Mouse (Mus musculus): ENCODE measurements around the gene Prep.
"Not testable (repeated sequence)": the region's sequence is repeated elsewhere in the genome, so short reads cannot be mapped to it uniquely, and the experiment has no call there.

Prep gene

DNA sequence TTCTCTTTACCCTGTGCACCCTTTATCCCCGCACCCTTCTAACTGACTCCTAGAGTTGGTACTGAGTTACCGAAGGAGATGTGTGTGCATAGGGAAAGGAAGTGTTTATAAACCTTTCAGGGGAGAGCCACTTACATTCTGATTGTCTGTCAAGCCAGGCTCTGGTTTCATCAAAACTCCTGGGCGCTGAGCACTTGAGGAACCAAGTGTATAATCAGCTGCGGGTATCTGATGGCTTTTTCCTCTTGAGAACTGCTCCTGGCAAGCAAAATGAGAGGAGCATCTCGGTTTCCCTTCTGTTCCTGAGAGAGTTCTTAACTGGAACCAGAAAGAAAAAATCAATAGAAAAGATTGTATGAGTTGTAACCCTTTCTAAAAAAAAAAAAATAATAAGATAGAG, 10.3 kb downstream of the Prep start:
- no peak for DNase-seq

DNA sequence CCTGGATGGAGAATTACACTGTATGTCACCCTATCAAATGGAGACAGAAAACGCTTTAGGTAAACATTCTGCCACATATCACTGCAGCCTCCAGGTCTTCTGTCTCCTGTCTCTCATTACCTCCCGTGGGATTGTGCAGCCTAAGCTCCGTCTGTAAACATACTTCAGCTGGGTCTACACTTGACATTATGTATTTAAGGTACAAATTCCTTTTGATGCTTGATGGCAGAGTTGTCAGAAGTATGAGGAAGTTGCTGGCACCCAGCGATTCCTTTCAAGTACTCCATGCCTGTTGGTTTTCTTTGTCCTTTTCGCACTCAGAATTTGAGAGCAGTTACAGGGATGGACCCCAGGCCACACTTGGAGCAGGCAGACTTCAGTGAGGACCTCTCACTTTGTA, 12.8 kb downstream of the Prep start:
- DNase-seq, result no peak

DNA sequence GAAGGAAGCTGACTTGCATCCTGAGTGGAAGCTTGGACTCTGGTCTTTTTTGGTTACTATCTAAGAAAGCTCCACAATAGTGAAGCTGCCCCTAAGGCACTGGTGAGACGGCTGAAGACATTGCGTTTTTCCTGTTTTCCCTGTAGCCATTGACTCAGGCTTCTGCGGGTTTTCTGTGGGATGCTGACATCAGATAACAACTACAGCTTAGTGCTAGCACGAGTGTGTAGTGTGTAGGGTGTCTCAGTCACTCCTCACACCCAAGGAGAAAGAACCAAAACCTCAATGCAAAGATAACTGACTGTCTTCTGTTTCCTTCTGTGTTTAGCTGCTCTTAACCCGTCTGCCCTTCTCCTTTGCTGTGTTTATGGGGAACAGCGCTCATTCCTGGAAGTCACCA, 13.5 kb downstream of the Prep start:
- DNase-seq, result no peak

DNA sequence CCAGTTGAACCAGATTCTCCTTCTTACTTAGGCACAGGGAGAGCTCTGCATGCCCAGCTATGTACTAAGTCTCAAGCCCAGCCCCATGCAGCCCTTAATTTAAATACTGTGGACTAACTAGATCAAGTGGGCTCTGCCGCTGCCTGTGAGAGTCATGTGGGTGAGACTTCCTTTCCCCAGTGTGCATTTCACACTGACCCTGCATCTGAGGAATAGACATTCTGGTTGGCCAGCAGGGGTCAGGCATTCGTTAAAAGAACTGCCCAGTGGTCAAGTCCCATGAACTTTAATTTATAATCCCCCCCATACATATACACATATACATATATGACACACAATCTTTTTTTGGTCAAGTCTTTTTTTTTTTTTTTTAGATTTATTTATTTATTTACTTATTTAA, 15.7 kb downstream of the Prep start:
- no peak for DNase-seq

DNA sequence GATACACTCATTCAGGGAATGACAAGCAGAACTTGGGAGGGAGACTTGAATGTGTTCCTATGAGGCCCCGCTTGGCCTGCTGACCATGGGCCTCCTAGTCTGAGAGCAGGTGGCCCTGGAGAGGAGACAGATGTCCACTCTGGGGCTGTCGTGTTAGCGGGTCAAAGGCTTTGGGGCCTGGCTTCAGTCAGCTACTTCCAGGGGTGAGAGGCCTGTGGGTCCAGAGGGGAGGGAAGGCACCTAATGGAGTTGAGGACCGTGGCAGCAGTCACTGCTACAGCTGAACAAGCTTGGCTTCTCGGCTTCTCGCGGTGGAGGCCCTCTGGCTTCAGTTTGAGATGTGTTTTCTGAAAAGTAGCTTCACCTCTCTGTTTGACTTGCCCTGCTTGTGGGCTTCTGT, 17.0 kb downstream of the Prep start:
- not testable (repeated sequence) for DNase-seq

DNA sequence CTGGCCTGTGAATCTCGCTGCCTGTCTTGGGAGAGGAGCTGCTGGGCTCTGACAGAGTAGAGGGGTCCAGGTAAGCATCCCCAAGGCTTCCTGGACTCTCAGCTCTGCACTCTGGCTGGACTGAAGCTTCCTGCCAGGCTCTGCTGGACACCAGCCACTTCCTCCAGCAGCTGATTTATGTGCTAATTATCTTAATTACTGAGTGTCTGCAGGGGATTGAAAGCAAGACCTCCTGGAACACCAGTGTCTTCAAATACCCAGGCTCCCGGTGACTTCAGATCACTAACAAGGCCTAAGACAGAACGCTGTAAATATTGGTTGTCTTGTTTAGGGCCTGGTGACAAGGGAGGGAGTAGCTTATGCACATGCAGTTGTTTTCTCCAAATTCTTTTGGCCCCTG, 17.5 kb downstream of the Prep start:
- no peak for DNase-seq

DNA sequence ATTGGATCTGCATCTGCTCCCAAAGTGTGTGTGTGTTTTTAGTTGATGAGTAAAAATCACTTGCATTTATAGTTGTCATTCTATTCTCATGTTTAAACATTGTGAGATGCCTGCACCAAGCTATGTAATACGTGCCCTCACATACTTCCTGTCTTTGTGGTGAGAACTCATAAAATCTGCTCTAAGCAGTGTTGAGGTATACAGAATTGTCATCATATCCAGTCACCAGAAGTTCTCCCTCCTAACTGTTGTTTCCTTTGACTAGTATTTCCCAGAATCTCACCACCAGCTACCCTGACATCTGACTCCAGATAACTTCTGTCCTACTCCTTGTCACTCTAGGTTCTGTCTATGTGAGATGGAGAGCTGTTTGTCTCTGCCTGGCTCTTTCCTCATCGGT, 18.3 kb downstream of the Prep start:
- no peak for DNase-seq

DNA sequence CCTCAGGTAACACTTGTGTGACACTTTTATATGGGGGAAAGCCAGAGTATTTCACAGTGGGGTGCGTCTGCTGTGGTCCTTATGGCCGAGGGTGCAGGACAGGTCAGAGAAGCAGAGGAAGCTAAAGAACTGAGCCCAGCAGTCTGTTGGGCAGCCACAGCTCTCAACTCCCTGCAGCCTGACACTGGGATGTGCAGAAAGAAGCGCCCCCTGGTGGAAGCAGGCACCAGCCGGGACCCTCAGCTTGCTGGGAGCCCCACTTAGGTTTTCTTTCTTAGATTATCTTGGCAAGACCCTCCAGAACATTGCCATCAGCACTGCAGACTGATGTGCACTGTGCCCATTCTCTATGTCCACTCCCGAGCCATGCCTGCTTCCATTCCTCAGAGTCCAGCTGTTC, 19.6 kb downstream of the Prep start:
- DNase-seq, result no peak

DNA sequence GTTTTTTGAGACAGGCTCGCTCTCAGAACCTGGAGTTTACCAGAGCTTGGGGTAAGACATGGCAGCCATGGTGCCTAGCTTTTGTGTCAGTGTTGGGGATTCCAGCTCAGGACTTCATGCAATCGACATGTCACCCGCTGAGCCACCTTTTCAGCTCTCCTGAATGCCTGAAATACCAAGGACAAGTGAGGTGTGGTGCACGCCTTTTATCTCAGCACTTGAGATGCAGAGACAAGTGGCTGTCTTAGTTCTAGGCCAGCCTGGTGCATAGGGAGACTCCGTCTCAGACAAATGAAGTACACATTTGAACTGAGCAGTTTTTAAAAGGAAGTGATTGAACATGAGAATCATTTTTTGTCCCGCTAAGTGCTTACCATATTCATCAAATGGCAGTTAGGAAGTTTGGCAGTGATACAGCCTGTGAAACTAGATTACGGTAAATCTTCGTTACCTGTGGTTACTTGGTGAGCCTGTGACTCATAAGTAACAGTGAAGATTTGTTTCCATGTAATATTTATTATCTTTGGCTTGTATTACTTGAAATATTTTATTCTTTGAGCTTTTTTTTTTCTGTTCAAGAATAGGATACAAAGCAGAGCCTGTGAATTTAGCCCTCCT, 24.6 kb downstream of the Prep start:
- DNase-seq, result no peak

DNA sequence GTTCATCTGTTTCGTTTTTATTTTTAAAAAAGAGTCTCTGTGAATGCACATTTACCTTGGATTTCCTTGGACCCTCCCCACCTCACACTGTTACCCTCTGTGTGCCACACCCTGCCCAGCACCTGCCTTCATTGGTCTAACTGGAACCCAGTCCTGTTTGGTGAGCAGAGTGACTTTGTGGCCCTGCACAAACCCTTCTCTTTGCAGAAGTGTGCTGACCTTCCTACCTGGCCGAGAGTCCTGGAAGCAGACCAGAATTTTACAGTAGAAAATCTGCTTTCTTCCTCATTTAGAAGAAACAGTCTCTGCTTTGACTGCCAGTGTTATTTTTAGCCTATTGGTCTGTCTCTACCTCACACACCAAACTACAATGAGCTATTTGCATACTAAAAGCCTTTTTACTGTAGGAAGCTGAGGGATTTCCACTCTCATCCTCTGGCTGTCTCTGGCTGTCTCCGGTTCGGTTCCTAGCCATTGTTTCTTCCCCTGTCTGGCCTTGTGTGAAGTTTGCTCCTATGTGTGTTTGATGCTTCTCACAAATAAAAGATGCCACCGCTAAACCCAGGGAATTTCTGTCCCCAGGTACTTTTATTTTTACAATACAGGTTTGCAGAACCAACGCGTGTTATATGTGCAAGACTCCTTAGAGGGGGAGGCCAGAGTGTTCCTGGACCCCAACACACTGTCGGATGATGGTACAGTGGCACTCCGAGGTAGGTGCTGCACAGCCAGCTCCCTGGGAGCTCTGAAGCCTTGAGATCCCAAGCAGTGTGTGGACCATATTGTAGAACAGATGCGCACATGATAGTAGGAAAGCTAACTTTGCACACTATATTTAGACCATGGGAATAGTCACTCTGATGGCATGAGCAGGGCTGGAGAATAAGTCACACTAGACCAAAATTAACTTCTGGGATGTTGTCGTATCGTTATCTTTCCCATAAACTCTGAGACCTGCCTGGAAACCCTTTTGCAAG, 25.4 kb downstream of the Prep start:
- DNase-seq, result no peak

DNA sequence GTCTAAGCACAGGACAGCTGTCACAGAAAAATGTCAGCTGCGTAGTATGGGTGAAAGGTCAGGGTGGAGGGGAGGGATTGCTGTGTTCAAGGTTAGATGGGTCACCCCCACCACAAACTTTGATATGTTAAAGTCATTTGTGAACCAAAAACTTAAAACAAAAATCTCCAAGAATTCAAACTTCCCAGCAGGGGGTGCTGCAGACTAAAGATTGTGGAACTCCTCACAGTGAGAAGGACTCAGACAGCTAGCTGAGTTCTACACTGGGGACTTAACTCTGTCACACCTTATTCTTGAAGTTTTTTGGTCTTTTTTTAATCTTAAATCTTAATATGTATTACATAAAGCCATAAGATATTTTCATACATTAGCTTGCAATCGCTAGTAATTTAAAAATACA, 31.7 kb downstream of the Prep start:
- DNase-seq, result no peak

DNA sequence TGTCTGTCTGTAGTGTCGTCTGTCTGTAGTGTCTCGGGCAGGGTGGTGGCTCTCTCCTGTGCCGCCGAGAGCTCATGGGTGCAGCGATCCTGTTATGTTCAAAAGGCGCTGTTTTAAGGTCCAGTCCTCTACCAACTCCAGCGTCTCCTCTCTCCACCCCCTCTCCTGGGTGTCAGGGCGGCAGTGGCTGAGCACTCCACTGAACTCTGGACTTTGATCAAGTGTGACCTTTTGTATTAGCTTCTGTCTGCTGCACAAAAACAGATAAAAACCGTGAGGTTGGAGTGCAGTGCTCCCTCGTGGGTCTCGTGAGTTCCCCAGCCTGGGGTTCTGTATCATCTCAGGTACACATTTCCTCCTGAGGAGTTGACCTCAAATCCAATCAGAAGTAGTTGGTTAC, 33.5 kb downstream of the Prep start:
- DNase-seq, result no peak

DNA sequence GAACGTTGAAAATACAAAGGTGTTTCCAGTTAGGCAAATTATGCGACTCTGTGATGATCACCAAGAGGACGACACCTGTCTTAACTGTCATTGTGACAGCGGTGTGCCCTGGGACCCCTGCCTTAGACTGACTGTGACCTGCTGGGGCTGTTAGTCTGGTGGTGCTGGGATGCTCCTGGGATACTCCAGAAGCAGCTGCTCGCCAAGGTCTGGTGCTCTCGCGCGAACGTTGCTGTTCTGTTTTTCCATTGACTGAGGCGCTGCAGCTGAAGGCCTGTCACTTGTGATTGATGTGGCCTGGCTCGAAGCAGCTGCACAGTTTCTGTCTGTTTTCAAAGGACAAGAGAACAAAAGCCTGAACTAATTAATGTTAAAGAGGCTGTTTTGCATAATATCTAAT, 36.2 kb downstream of the Prep start:
- DNase-seq, result no peak

DNA sequence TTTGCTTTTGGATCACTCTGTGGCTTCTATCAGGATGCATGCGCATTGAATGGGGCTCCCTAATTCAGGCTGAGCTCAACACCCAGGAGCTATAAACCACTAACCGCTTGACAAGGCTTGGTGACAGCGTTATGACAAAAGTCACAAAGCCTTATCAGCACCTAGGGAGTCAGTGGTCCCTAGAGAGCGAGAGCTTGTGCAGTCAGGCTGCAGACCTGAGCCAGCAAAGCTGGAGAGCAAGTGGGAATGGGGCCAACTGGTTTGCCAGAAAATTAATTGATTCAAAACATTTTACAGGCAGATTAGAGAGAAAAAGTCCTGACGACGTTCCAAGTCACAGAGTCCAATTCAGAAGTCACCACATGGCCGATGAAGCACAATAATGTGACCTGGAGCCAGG, 37.1 kb downstream of the Prep start:
- peak; percentile 24 for DNase-seq

DNA sequence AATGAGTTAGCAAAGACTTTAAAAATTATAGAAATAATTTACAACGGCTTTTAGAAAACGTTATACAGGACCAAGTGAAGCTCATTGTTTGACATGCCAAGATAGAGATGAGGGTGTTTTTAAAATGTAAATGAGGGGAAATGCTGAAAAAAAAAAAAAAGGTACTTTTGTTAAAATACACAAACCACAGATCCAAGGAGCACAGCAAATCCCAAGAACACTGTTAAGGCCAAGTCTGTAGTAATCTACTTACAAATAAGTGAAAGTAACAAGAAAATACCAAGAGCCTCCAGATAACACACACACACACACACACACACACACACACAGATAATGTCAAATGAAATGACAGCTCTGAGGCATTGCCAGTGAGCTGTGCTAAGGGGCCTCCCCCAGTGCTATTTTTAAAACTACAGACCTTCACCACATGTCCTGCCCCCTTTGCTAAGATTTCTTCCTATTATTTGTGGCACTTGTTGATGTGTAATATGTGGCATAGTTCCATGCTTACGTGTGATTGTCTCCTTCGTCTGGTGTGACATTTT, 37.6 kb downstream of the Prep start:
- no peak for DNase-seq

DNA sequence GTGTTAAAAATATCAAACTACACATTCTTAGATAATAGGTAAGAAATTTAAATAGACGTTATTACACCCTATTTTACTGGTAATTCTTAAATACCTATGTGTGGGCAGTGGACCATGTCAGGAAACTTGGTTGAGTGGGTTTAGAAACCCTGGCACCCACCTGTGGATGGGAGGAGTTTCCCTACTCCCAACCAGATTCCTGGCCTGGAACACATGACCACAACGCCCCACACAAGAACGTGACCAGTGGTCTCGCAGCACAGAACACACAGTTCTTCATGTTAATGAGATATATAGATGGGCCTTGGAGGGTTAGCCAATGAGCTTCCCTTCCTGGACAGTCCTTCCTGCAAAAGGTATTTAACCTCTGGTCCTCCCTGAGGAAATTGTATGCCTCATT, 39.5 kb downstream of the Prep start:
- DNase-seq, result no peak

DNA sequence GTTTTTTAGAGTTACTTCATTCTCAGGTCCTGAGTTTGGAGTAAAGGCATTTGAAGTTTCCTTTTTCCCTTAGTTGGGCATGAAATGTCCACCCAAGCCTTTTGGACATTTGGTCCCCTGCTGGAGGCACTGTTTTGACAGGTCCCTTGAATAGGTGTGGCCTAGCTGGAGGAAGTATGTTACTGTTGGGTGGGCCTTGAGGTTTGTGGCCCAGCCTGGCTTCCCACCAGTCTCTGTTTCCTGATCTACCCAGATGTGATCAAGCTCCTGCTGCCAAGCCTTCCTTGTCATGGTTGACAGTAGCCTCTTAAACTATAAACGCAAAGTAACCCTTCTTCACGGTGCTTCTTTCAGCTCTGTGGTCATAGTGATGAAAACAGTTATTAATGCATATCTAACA, 40.3 kb downstream of the Prep start:
- no peak for DNase-seq

DNA sequence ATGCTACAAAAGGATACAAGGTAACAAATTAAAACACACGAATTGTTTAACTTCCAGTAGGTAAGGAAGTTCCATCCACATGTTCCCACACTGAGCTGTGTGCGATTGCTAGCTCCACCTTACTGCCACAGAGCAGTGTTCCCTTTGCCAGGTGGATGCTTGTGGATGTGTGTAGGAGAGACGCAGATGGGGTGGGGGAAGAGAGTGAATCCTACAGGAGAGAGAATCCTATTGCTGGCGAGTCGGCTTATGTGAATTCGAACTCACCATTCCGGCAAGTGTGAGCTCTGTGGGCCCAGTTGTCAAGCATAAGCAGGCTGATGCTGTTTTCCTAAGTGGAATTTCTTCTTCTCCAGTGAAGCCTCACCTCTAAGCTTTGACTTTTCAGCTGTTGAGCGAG, 42.0 kb downstream of the Prep start:
- DNase-seq, result peak; percentile 69

DNA sequence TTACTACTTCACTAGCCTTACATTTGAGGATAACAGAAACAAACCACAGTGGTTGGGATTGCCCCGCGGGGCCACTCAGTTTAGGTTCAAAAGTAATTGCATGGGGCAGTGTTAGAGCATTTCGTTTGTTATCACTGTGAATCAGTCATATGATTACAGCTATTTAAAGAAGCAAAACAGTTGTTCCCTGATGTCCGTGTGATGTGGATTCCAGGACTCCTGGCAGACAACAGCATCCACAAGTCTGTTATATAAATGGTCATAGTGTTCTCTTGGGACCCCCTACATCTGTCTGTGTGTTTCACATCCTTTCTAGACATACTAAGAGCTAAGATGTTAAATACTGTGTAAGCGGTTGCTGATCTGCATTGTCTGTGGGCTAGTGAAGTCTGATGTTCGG, 43.0 kb downstream of the Prep start:
- no peak for DNase-seq

DNA sequence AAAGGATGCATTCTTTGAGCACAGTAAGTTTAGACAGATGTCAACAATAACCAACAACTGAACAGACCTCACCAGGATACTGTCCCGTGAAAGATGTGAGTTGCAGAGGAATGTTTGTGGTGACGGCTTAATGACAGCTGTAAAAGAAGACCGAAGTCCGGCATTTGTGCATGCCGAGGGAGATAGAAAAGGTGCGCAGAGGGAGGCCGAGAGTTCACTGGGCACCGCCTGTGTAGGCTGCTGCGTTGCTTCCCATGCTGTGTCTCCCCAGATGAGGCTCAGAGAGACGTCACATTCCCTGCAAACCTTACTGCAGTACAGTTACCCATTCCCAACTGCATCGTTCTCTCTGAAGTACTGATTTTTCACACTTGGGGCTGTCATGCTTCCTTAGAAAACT, 45.9 kb downstream of the Prep start:
- no peak for DNase-seq

DNA sequence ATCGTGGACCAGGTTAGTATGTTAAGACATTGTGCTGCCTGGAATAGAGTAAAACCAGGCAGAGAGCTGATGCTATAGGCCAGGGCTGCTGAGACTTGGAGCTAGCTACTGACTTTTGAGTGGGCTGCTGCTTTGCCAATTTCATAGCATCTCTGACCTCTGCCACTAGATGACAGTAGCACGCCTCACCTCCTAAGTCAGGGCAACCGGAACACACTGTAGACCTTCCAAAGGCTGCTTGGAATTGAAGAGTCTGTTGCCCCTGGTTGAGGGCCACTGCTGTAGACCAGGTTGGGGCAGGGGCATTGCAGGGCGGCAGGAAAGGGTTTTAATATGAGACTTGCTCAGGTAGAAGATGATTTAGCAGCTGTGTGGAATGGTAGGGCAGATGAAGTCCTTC, 47.5 kb downstream of the Prep start:
- DNase-seq, result no peak

DNA sequence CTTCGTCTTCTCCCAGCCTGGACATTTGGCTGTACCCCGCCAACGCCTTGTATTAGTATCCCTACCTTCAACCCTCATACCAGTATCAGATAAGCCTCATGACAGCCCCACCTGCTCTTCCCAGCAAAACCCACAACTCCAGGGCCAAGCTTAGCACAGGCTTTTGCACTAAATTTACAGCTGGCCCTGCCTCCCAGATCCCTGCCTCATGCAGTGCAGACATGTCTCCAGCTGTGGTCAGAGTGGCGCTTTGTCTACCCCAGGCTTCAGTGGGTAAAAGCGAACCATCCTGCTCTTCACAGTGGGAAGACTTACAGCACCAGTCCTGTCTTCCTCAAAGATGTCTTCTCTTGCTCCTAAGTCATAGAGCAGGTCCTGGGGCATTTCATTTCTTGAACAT, 49.8 kb downstream of the Prep start:
- no peak for DNase-seq

DNA sequence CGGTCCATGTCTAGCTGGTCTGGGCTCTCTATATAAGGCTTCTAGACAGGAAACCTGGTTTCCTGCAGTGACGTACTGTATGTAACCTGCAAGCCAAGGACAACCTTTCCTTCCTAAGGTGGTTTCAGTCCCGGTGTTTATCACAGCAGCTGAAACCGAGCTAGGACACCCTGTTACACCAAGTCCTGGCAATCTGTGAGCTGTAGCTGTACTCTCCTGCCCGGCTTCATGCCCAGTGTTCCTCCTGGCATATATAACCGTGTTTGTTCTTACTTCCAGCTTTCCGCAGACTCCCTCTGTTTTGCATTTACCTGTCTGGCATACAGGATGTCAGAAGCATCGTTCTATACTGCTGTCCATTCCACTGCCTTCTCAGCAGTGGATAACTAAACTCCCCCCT, 51.4 kb downstream of the Prep start:
- no peak for DNase-seq

DNA sequence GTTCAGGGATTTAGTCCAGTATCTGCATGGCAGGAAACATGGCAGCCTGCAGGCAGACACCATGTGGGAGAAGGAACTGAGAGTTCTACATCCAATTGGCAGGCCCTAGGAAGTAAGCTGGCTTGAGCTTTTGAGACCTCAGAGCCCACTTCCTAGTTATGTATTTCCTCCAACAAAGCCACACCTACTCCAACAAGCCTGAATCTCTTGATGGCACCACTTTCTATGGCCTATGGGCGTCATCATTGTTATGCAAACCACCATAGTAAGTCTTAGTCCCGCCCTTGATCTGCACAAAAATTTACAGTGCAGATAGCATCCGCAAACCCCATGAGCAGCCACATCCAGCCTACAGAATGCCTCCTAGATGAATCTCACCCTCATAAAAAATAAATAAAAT, 54.6 kb downstream of the Prep start:
- no peak for DNase-seq

Data from layer of hippocampus, adult 9-11 months (tissue).